Mouse (Mus musculus) hindbrain, embryonic 12.5 days (tissue): ENCODE measurements at regions not wholly inside any gene's neighbourhood (a gene's known extent, or its start where the extent isn't known, plus 50 kb on each side); places are given as distances from the start of the nearest gene placed in this dataset.

Experiments used
- ATAC-seq: fragments of 200-750 bp; cut with Nextera tagmentation; 2 replicates; pipeline ENCODE4 v1.8.0; 2017; ENCODE audit warnings: moderate TSS enrichment; ENCODE audit not compliant: low FRiP score
- H3K27ac ChIP-seq: fragments of 300-500 bp; sonication (generic); 2 replicates; pipeline ENCODE4 v1.5.1; 2016; ENCODE audit warnings: mild to moderate bottlenecking
- H3K27me3 ChIP-seq: fragments of 300-500 bp; sonication (generic); 2 replicates; pipeline ENCODE4 v1.6.1; 2016; ENCODE audit warnings: mild to moderate bottlenecking
- H3K36me3 ChIP-seq: fragments of 300-500 bp; sonication (generic); 2 replicates; pipeline ENCODE4 v1.6.1; 2016; ENCODE audit warnings: mild to moderate bottlenecking
- H3K4me1 ChIP-seq: fragments of 300-500 bp; sonication (generic); 2 replicates; pipeline ENCODE4 v1.6.1; 2016
- H3K4me2 ChIP-seq: fragments of 300-500 bp; sonication (generic); replicated peaks from 2 replicates; pipeline ENCODE4 v1.6.1; 2016; ENCODE audit warnings: mild to moderate bottlenecking
- H3K4me3 ChIP-seq: fragments of 300-500 bp; sonication (generic); 2 replicates; pipeline ENCODE4 v1.5.1; 2016; ENCODE audit warnings: mild to moderate bottlenecking
- H3K9ac ChIP-seq: fragments of 300-500 bp; sonication (generic); 2 replicates; pipeline ENCODE4 v1.6.1; 2016; ENCODE audit warnings: mild to moderate bottlenecking, moderate library complexity
- H3K9me3 ChIP-seq: fragments of 300-500 bp; sonication (generic); replicated peaks from 2 replicates; pipeline ENCODE4 v1.6.1; 2016; ENCODE audit warnings: mild to moderate bottlenecking
- WGBS: fragments of 180-500 bp; shearing (Covaris S2); methylation state at CpG from one replicate; pipeline ENCODE4 v1.1.7; 2016; 5-methylcytosine and 5-hydroxymethylcytosine counted together

- no peaks in the 10 kb centered on the region for H3K36me3 ChIP-seq
Measured at GRCm38 (mm10) chr6:93548311-93548710, 605.0 kb upstream of the Adamts9 start.

GRCm38 (mm10) chr6:93544246-93544645, 601.0 kb upstream of the Adamts9 start:
- WGBS = 50% methylated on average over 1 of the region's 1 CpGs

More at GRCm38 (mm10) chr6:93548311-93548710, 605.0 kb upstream of the Adamts9 start:
- no peak overlapping the region for H3K9ac ChIP-seq
- H3K9me3 ChIP-seq = no peaks in the 10 kb centered on the region
- no peak overlapping the region for H3K4me2 ChIP-seq
- H3K27me3 ChIP-seq = no peaks in the 10 kb centered on the region
- ATAC-seq = no peak
- H3K4me1 ChIP-seq = no peaks in the 10 kb centered on the region
- WGBS = 83% methylated on average over 2 of the region's 2 CpGs
- H3K4me3 ChIP-seq = no peak overlapping the region
- no peak overlapping the region for H3K27ac ChIP-seq

GRCm38 (mm10) chr6:93543354-93544129, 600.2 kb upstream of the Adamts9 start:
- H3K4me2 ChIP-seq = no peak overlapping the region
- H3K4me1 ChIP-seq = no peaks in the 10 kb centered on the region
- H3K9ac ChIP-seq = no peak overlapping the region
- no peak overlapping the region for H3K27ac ChIP-seq
- no peaks in the 10 kb centered on the region for H3K27me3 ChIP-seq
- H3K36me3 ChIP-seq = no peaks in the 10 kb centered on the region
- 62% methylated on average over 15 of the region's 15 CpGs for WGBS
- H3K9me3 ChIP-seq = no peaks in the 10 kb centered on the region
- ATAC-seq = no peak
- no peak overlapping the region for H3K4me3 ChIP-seq

More at GRCm38 (mm10) chr6:93544246-93544645, 601.0 kb upstream of the Adamts9 start:
- Histone ChIP-seq H3K27ac (no peak overlapping the region), H3K4me3 (no peak overlapping the region), H3K36me3 (no peaks in the 10 kb centered on the region), H3K4me1 (no peaks in the 10 kb centered on the region), H3K4me2 (no peak overlapping the region), H3K9ac (no peak overlapping the region), H3K27me3 (no peaks in the 10 kb centered on the region), H3K9me3 (no peaks in the 10 kb centered on the region)
- ATAC-seq = no peak

GRCm38 (mm10) chr6:93539583-93539982, 596.3 kb upstream of the Adamts9 start:
- H3K4me3 ChIP-seq = no peak overlapping the region
- ATAC-seq = no peak
- H3K27me3 ChIP-seq = no peaks in the 10 kb centered on the region
- H3K9ac ChIP-seq = no peak overlapping the region
- no peak overlapping the region for H3K4me2 ChIP-seq
- no peaks in the 10 kb centered on the region for H3K9me3 ChIP-seq
- no peaks in the 10 kb centered on the region for H3K36me3 ChIP-seq
- 0 out of 2 replicates have a peak, but pooled peaks cover 3% of the 10 kb centered on the region for H3K4me1 ChIP-seq
- no peak overlapping the region for H3K27ac ChIP-seq
- WGBS = 89% methylated on average over 1 of the region's 1 CpGs

- no peak overlapping the region for H3K4me2 ChIP-seq
- H3K4me1 ChIP-seq = 0 out of 2 replicates have a peak, but pooled peaks cover 3% of the 10 kb centered on the region
- H3K36me3 ChIP-seq = no peaks in the 10 kb centered on the region
- H3K4me3 ChIP-seq = no peak overlapping the region
- no peaks in the 10 kb centered on the region for H3K9me3 ChIP-seq
- no peaks in the 10 kb centered on the region for H3K27me3 ChIP-seq
- no peak overlapping the region for H3K9ac ChIP-seq
- 67% methylated on average over 4 of the region's 4 CpGs for WGBS
- ATAC-seq = no peak
- H3K27ac ChIP-seq = no peak overlapping the region
Measured at GRCm38 (mm10) chr6:93539171-93539570, 595.9 kb upstream of the Adamts9 start.

- H3K27me3 ChIP-seq = no peaks in the 10 kb centered on the region
- no peaks in the 10 kb centered on the region for H3K9me3 ChIP-seq
- H3K27ac ChIP-seq = no peak overlapping the region
- H3K36me3 ChIP-seq = no peaks in the 10 kb centered on the region
- H3K4me1 ChIP-seq = 0 out of 2 replicates have a peak, but pooled peaks cover 3% of the 10 kb centered on the region
- WGBS = 69% methylated on average over 1 of the region's 1 CpGs
- H3K9ac ChIP-seq = no peak overlapping the region
- no peak for ATAC-seq
- no peak overlapping the region for H3K4me3 ChIP-seq
- no peak overlapping the region for H3K4me2 ChIP-seq
Measured at GRCm38 (mm10) chr6:93537971-93538370, 594.7 kb upstream of the Adamts9 start.

GRCm38 (mm10) chr6:93537126-93537525, 593.8 kb upstream of the Adamts9 start:
- ATAC-seq = no peak
- 85% methylated on average over 1 of the region's 1 CpGs for WGBS

GRCm38 (mm10) chr6:93513818-93514217, 570.5 kb upstream of the Adamts9 start:
- Histone ChIP-seq H3K36me3 (no peaks in the 10 kb centered on the region), H3K9me3 (no peaks in the 10 kb centered on the region), H3K4me3 (no peak overlapping the region), H3K4me2 (no peak overlapping the region), H3K27me3 (no peaks in the 10 kb centered on the region), H3K27ac (no peak overlapping the region), H3K4me1 (no peaks in the 10 kb centered on the region), H3K9ac (no peak overlapping the region)
- 88% methylated on average over 2 of the region's 2 CpGs for WGBS
- no peak for ATAC-seq

More at GRCm38 (mm10) chr6:93537126-93537525, 593.8 kb upstream of the Adamts9 start:
- Histone ChIP-seq H3K4me1 (0 out of 2 replicates have a peak, but pooled peaks cover 3% of the 10 kb centered on the region), H3K27me3 (no peaks in the 10 kb centered on the region), H3K9ac (no peak overlapping the region), H3K27ac (no peak overlapping the region), H3K4me3 (no peak overlapping the region), H3K36me3 (no peaks in the 10 kb centered on the region), H3K9me3 (no peaks in the 10 kb centered on the region), H3K4me2 (no peak overlapping the region)

- Histone ChIP-seq H3K4me3 (no peak overlapping the region), H3K27me3 (no peaks in the 10 kb centered on the region), H3K4me2 (no peak overlapping the region), H3K9me3 (no peaks in the 10 kb centered on the region), H3K9ac (no peak overlapping the region), H3K4me1 (no peaks in the 10 kb centered on the region), H3K36me3 (no peaks in the 10 kb centered on the region), H3K27ac (no peak overlapping the region)
- ATAC-seq = no peak
- 58% methylated on average over 1 of the region's 1 CpGs for WGBS
Measured at GRCm38 (mm10) chr6:93509857-93510256, 566.6 kb upstream of the Adamts9 start.

GRCm38 (mm10) chr6:93497824-93498223, 554.5 kb upstream of the Adamts9 start:
- no peaks in the 10 kb centered on the region for H3K4me1 ChIP-seq
- no peaks in the 10 kb centered on the region for H3K27me3 ChIP-seq
- no peaks in the 10 kb centered on the region for H3K36me3 ChIP-seq
- no peak overlapping the region for H3K4me2 ChIP-seq
- no peak overlapping the region for H3K4me3 ChIP-seq
- no peak for ATAC-seq
- H3K9me3 ChIP-seq = no peaks in the 10 kb centered on the region
- no peak overlapping the region for H3K9ac ChIP-seq
- 74% methylated on average over 4 of the region's 4 CpGs for WGBS
- H3K27ac ChIP-seq = no peak overlapping the region

- Histone ChIP-seq H3K27me3 (no peaks in the 10 kb centered on the region), H3K36me3 (no peaks in the 10 kb centered on the region), H3K27ac (no peak overlapping the region), H3K4me2 (no peak overlapping the region), H3K9ac (no peak overlapping the region), H3K9me3 (no peaks in the 10 kb centered on the region), H3K4me3 (no peak overlapping the region), H3K4me1 (no peaks in the 10 kb centered on the region)
- 80% methylated on average over 2 of the region's 2 CpGs for WGBS
- no peak for ATAC-seq
Measured at GRCm38 (mm10) chr6:93488441-93488955, 545.2 kb upstream of the Adamts9 start.

- WGBS = 65% methylated on average over 2 of the region's 2 CpGs
- no peaks in the 10 kb centered on the region for H3K36me3 ChIP-seq
- no peak for ATAC-seq
- H3K4me1 ChIP-seq = no peaks in the 10 kb centered on the region
- no peak overlapping the region for H3K9ac ChIP-seq
- H3K4me2 ChIP-seq = no peak overlapping the region
- H3K27ac ChIP-seq = no peak overlapping the region
- no peaks in the 10 kb centered on the region for H3K9me3 ChIP-seq
- H3K27me3 ChIP-seq = no peaks in the 10 kb centered on the region
- no peak overlapping the region for H3K4me3 ChIP-seq
Measured at GRCm38 (mm10) chr6:93478521-93478920, 535.2 kb upstream of the Adamts9 start.

GRCm38 (mm10) chr6:93474981-93475380, 531.7 kb upstream of the Adamts9 start:
- H3K27ac ChIP-seq = no peak overlapping the region

More at GRCm38 (mm10) chr6:93474981-93475380, 531.7 kb upstream of the Adamts9 start:
- H3K4me1 ChIP-seq = no peaks in the 10 kb centered on the region
- no peak overlapping the region for H3K4me2 ChIP-seq
- H3K27me3 ChIP-seq = no peaks in the 10 kb centered on the region
- 30% methylated on average over 1 of the region's 1 CpGs for WGBS
- H3K9me3 ChIP-seq = no peaks in the 10 kb centered on the region
- no peak for ATAC-seq
- no peaks in the 10 kb centered on the region for H3K36me3 ChIP-seq
- H3K9ac ChIP-seq = no peak overlapping the region
- no peak overlapping the region for H3K4me3 ChIP-seq
